In genomic region chr7:132714236-132714923, GRCm38 (mm10) we compare ENCODE assay signal across 8 mouse cellular contexts.
DNase-seq lines count a peak whose midpoint lies in the region; ATAC-seq and TF ChIP-seq lines count a peak whose summit lies in the region.

No protein-coding gene starts in this region.

- DNase-seq in right cerebral cortex, adult 18-20 months: peak; percentile 71
- DNase-seq in right cerebral cortex, postnatal 14 days: no peak
- DNase-seq in heart, postnatal 36 days: peak; percentile 60 to 74
- DNase-seq in layer of hippocampus, postnatal 36 days: peak; percentile 71 to 75
- DNase-seq in lung, postnatal 4 days: peak; percentile 72 to 83
- no peak for DNase-seq in urinary bladder, adult 18-20 months (ENCODE audit: low spot score in 2 of 2)

- peak overlapping the region; percentile 75 for H3K27ac ChIP-seq in embryonic fibroblast, embryonic 13.5 days (ENCODE audit: insufficient read depth, low read length)

- no peak for ATAC-seq in activated CD4-positive, CD25-positive, alpha-beta regulatory T cell, adult 4 months

- no peak for TF ChIP-seq CTCF in embryonic fibroblast, embryonic 13.5 days (IDR thresholded peaks at IDR 0.05; ENCODE audit: borderline replicate concordance, insufficient read depth, low read length)

- H3K4me1 ChIP-seq in embryonic fibroblast, embryonic 13.5 days (ENCODE audit: control insufficient read depth, insufficient read depth, low read length): no peaks in the 10 kb centered on the region

- H3K4me3 ChIP-seq in embryonic fibroblast, embryonic 13.5 days (ENCODE audit: insufficient read depth, low read length): no peak overlapping the region

- intact Hi-C loops in heart, postnatal 36 days (cut with DNase I): loop anchor here (2.0 to 10.0 kb wide), 4 partner anchors 20 to 140 kb away; partner anchors contain the start of genes Fam53b and Oat

- TF ChIP-seq POLR2A in embryonic fibroblast, embryonic 13.5 days (IDR thresholded peaks at IDR 0.05; ENCODE audit: low read depth, low read length): peak; percentile 23; the same call in 1 of the 2 replicates

Comparison
In these comparisons a context has a peak if more than half of its experiments do, and no peak if none do; other contexts are left out.
1. DNase-seq: peak in right cerebral cortex, adult 18-20 months (single experiment), heart, postnatal 36 days (2 of 2), layer of hippocampus, postnatal 36 days (2 of 2) and lung, postnatal 4 days (2 of 2); none in right cerebral cortex, postnatal 14 days (single experiment) and urinary bladder, adult 18-20 months (0 of 2).